Mouse (Mus musculus): ENCODE data around the gene Acer1. TPM values are rescaled to one million over a fixed set of nuclear protein-coding genes. Genes with fewer than 3 reads are reported as not detected.
"Not testable (repeated sequence)": the region's sequence is repeated elsewhere in the genome, so short reads cannot be mapped to it uniquely, and the experiment has no call there.

Gene Acer1
- total RNA-seq, 2 experiments from 2014 or later, result not detected

DNA sequence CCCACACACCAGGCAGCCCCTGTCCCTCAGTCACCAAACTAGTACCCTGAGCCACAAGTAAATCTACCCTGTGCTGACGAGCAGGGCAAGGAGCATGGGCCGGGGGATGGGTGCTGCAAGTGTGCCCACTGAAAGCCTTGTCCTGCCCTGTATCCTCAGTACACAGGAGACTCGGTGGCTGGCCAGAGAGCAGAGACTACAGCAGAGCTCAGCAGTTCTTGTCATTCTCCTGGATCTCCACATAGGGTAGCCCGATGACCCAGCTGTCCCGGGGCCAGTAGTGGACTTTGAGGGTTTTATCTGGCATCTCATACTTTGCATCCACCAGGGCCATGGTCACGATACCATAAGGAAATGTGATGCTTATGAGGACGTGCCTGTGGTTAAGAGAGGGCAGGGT is 27.1 kb downstream of the Acer1 start:
- ATAC-seq (replicated peaks; ENCODE audit: poor library complexity, severe bottlenecking), result no peak

DNA sequence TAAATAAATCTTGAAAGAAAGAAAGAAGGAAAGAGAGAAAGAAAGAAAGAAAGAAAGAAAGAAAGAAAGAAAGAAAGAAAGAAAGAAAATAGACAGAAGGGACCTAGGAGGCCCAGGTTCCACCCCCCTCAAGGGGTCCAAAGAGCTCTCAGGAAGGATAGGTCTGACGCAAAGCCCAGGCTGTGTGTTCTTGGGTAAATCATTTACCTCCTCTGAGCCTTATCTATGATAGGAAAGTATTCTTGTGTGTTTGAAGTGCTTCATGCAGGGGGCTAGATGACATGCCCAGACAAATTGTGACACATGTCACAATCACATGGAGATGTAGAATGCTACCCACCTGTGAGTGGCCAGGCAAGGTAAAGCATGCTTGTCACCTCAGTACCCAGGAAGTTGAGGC is 29.3 kb downstream of the Acer1 start:
- no peak for ATAC-seq (replicated peaks; ENCODE audit: poor library complexity, severe bottlenecking)

DNA sequence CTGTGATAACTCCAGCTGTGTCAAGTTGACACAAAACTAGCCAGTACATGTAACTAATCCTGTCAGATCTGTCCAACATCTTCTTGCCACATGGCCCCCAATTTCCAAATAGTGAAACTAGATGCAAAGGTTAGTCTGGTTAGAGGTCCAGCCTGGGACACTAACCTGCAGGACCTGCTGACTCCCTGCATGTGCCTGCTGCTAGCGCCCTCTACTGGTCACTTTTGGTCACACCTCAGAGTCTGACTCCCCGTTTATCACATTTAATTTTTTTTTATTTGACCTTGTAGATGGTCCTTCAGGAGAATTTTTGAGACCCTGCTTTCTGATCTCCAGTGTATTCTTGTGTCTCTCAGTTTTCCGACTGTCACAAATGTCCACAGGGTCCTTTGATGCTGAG is 31.0 kb downstream of the Acer1 start:
- ATAC-seq (replicated peaks; ENCODE audit: poor library complexity, severe bottlenecking), result peak; percentile 98

DNA sequence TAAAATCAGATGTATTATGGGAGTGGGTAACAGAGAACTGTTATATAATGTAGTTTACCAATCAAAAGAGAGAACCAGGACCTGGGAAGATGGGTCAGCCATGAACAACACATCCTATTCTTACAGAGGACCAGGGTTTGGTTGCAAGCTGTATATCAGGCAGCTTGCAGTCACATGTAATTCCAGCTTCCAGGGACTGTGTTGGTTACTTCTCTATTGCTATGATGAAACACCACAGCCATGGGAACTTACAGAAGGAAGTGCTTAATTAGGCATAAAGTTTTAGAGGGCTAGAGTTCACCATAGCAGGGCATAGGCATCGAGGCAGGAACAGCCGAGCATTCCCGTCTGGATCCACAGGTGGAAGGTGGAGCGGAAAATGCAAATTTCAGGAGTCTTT is 43.2 kb downstream of the Acer1 start:
- peak; percentile 55 for ATAC-seq (replicated peaks; ENCODE audit: poor library complexity, severe bottlenecking)

DNA sequence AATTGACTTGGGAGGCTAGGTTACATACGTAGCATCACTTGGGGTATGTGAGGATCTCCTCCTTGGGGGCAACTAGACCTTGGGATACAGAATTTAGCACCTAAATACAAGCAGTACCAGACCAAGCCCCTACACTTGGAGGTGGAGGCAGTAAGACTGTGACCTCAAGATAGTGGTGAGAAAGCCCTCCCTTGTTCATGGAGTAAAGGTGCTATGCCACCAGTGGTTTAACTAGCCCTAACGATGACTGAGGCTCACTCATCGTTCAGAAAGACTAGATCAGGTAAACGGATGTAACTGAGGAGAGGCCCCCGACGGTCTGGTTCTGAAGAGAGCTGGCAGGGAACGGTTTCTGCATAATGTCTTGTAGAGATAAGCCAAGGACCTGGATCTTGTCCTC is 45.2 kb downstream of the Acer1 start:
- ATAC-seq (replicated peaks; ENCODE audit: poor library complexity, severe bottlenecking), result no peak

DNA sequence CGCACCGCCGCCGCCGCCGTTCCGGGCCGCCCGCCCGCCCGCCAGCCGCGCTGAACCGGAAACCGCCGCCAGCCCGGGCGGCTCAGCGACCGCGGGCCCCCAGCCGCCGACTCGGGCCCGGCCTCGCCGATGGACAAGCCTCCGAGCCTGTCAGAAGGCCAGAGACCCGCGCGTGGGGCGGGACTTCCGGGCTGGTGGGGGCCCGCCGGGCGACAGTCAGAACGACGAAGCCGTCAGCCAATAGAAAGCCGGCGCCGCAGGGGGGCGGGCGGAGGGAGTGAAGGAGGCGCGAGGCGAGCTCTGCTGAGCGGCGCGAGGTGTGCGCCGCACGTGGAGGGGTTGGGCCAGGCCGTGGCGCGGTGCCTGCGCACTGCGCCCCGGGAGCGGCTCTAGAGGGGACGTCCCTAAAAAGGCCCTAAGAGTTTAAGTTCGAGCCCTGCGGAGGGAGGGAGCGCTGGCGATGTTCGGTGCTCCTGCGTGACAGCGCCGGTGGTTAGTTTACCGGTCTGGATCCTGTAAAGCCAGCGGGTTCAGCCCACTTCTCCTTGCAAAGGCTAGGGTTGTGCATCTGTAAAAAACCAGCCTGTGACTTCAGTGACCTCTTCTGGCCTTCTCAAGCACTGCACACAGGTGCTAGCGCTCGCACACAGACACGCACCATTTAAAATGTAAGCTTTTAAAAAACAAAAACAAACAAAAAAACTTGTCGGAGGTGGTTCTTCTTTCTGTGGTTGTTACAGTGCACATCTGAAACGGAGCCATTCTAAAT is 46.4 kb downstream of the Acer1 start, which contains the start of gene Mllt1:
Gene Mllt1, minus strand, starts transcription at position 53 of the 769 bp plus-strand sequence.
- ATAC-seq (replicated peaks; ENCODE audit: poor library complexity, severe bottlenecking), result peak; percentile 87

DNA sequence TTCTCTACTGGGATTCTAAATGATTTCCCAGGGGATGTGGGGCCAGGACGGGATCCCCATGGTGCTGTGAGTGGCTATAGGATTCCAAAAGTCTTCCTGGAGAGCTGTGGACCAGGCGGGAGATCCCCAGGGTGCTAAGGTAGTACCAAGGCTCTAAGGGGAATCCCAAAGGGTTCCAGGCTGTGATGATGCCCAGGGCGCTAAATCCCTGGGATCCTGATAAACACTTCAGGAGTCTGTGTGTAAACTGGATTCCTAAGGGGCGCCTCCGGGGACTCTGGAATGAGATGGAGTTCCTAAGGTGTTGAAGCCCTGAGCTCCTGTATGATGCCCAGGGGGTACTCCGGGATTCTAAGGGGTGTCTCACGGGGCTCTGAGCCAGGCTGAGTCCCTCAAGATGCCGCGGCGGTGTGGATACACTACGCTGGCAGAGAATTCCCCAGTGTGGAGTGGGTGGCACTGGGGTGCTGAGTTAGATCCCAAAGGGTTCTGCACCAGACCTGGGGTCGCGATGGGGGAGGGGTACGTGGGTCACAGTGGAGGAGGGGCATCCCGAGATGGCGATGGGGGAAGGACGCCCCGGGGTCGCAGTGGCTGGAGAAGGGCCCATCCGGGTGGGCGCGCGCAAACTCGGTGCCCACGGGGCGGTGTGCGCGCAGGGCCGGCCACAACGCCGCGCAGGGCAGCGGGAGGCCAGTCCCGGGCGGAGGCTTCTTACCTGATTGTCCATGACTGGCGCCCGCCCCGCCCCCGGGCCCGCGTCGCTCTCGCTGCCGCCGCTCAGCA is 47.2 kb downstream of the Acer1 start:
- ATAC-seq (replicated peaks; ENCODE audit: poor library complexity, severe bottlenecking), result no peak

DNA sequence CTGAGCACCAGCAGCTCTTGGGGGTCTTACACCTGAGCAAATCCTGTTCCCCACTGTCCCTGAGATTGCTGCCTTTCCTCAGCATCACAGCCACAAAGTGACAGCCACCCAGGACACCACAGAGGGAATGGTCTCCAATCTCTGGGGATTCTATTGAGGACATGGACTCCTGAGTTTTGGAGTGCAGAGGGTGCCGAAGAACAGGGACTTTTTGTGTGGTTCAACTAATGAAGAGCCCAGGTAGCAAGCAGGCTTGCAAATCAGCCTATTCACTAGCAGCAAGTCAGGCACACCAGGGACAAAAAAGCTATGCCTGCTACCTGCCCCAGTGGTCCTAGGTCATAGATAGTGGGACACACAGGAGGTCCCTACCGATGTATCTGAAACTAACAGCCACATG is 48.5 kb downstream of the Acer1 start:
- no peak for ATAC-seq (replicated peaks; ENCODE audit: poor library complexity, severe bottlenecking)

DNA sequence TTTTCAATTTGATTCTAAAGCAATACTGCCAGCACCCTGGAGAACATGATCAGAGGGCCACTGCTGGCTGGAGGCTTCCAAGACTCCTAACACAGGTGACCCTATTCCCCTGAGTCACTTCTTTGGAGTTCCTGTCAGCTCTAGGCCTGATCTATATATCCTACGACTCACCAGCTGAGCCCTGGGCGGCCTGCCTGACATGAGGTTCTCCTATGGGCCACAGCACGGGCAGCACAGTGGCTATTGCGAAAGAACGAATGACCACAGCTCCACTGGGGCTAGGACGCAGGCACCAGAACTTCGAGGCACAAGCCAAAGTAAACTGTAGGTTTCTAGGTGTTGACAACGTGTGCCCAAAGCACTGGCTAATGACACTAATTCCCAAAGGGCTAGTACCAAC is 51.9 kb downstream of the Acer1 start:
- peak; percentile 70 for ATAC-seq (replicated peaks; ENCODE audit: poor library complexity, severe bottlenecking)

DNA sequence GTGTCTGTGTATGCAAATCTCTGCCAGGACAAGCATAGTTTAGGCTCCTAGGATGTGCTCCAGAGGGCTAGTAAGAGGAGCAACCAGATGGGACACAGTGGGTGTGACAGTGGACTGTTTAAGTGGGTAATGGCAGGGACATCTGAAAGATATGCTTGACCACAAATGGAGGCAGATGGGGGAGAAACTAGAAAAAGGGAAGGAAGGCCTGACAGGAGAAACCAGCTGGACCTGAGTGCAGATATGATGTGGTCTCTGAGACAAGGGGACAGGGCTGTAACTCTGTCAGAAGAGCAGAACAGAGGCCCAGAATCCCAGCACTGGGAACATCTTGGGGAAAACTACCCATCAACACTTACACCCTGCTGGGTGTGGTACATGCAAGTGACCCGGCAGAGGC is 52.4 kb downstream of the Acer1 start:
- ATAC-seq (replicated peaks; ENCODE audit: poor library complexity, severe bottlenecking), result peak; percentile 82

DNA sequence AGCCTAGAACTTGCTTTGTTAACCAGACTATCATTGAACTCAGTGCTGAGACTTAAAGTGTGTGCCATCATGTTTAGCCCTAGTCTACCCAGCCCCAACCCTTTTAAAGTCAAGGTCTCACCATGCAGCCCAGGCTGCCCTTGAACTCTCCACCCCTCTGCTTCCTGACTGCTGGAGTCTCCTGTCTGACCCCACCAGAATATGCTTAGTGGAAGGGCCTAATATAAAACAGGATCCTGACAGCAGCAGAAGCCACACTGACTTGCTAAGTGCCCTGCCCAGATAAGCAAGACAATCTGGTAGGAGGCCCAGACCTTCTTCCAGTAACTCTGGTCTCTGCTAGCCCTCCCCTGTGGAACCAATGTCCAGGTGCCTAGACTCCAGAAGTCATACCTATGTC is 52.8 kb downstream of the Acer1 start:
- ATAC-seq (replicated peaks; ENCODE audit: poor library complexity, severe bottlenecking), result no peak

DNA sequence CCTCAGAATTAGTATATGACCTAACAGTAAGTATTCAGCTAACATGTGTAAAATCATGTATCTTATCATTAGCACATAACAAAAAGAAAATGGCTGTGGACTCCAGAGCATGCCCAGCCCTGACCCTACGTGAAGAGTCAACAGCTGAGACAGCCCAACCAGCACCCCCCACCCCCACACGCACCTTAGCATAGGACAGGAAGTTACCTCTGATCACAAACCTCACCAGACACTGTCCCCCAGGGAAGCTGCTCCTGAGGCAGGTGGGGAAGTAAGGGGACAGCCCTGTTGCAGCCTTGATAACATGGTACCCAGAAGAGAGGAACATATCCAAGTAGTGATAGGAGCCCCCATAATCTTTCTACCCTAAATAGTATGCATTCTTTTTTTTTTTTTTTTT is 55.9 kb downstream of the Acer1 start:
- no peak for ATAC-seq (replicated peaks; ENCODE audit: poor library complexity, severe bottlenecking)

DNA sequence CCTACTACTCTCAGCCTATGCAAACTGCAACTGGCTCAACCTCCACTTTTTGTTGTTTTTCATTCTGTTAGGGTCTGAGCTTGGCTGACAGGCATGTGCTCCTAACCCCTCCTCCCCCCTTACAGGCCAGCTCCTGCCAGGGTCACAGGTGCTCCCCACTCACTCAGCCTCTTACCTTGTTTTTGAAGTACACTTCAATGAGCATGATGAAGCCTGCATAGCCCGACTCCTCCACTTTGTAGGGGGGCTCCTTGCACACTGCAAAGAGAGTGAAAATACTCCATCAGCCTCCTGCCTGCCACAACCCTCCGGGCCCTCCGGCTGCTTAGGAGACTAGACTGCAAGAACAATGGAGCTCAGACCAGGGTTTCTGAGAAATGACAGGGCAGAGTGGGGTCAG is 62.2 kb downstream of the Acer1 start:
- ATAC-seq (replicated peaks; ENCODE audit: poor library complexity, severe bottlenecking), result no peak

DNA sequence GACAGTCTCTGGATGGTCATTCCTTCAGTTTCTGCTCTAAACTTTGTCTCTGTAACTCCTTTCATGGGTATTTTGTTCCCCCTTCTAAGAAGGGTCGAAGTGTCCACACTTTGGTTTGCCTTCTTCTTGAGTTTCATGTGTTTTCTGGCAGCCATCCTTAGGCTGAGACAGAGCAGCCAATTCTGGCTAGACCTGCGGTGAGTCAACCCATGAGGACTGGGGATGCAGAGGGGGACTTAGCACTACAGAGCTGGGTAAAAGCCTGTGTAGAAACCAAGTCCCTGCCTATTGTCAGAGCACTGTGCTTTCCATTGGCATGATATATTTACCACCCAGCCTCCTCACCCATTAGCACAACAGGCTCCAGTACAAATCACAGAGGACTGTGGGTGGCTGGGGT is 64.8 kb downstream of the Acer1 start:
- ATAC-seq (replicated peaks; ENCODE audit: poor library complexity, severe bottlenecking), result no peak

DNA sequence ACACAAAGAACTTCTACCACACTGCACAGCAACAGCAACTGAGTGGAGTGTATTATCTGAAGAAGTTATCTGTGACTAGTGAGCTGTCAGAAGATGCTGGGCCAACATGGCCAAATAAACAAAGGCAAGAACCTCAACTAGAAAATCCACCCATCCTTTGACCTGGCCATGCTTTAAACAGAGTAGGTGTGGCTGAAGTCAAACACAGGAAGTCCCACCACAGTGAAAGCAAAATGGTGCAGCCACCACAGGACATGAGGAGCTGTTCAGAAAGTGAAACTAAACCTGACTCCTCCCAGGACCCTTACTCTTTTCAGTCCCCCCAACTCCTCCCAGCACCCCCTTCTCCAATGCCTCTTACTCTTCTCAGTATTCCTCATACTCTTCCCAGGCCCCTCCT is 68.5 kb downstream of the Acer1 start:
- no peak for ATAC-seq (replicated peaks; ENCODE audit: poor library complexity, severe bottlenecking)

DNA sequence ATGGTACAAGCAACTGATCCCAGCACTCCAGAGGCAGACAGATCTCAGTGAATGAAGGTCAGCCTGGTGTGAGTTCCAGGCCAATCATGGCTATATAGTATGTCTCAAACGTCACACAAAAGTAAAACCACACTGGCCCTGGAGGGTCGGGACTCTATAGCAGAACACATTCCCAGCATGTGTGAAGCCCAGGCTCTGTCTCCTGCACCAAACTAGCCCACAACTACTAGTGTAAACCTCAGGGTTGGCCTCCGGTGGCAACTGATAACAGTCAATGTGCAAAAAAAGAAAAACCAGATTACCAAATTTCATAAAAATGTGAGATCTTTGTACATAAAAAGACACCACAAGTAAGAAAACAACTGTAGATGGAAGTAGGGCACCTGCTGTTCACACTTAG is 68.9 kb downstream of the Acer1 start:
- no peak for ATAC-seq (replicated peaks; ENCODE audit: poor library complexity, severe bottlenecking)

DNA sequence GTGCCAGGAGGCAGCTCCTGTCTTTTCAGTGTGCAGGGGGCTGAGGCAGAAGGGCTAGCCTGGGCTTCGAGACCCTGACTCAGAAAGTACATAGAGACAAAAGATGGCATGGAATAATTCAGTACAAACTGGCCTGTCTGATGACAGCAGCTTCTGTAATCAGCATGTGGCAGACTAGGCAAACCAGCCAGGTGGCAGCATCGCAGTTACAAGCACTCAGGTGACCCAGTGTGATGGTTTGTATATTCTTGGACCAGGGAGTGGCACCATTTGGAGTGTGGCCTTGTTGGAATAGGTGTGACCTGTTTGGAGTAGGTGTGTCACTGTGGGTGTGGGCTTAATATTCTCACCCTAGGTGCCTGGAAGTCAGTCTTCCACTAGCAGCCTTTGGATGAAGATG is 72.2 kb downstream of the Acer1 start:
- not testable (repeated sequence) for ATAC-seq (replicated peaks; ENCODE audit: poor library complexity, severe bottlenecking)

DNA sequence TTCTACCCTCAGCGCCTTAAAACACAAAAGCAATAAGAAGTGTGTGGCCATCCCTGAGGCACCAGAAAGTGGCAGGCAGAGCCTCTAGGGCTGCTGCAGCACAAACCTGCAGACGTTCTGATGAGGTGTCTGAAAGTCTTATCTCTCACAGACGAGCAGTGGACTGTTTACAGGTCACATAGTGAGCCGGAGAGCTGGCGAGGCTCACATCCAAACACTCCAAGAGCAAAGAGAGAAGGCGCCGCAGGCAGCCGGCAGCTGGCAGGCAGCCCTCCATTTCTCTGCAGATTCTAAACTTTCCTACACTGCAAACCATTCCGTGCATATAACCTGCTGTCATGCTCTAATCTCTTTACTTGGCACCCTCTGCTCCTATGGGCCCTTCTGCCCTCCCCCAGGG is 74.0 kb downstream of the Acer1 start:
- ATAC-seq (replicated peaks; ENCODE audit: poor library complexity, severe bottlenecking), result no peak

DNA sequence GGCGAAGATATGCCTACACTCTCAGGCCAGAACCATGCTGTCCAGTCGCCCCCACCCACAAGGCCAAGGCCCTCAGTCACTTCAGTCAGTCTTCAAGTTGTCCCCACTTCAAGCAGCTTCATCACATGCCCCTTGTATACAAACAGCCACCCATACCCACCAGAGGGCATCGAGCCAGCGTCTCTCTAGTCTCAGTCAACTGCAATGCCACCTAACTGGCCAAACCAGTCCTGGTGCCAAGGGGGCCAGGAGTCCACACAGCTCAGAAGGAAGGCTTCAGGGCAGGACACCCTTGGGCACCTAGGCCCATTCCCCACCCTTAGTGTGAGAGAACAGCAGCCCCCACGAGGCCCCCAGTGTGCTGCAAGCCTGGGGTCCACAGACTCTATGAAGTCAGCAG is 74.8 kb downstream of the Acer1 start:
- no peak for ATAC-seq (replicated peaks; ENCODE audit: poor library complexity, severe bottlenecking)

DNA sequence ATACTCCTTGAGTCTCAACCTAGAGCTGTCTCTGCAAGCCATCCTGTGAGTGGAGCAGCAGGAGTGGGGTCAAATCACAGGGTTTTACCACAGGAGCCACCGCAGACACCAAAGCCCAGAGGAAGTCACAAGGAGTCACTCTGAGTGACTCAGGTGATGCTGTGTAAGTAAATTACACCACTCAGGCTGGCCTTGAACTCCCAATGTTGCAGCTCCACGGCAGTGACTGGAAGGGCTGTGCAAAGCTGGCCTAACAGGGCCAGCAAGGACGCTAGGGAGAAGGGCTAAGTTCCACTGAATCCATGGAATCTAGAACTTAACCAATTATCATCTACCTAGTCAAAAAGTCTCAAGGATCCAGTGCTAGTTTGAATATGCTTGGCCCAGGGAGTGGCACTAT is 75.8 kb downstream of the Acer1 start:
- no peak for ATAC-seq (replicated peaks; ENCODE audit: poor library complexity, severe bottlenecking)

All from granulocyte monocyte progenitor cell, adult 5-6 weeks (primary cell).